Mouse (Mus musculus) E14TG2a.4 (cell line): ENCODE measurements at regions not wholly inside any gene's neighbourhood (a gene's known extent, or its start where the extent isn't known, plus 50 kb on each side); places are given as distances from the start of the nearest gene placed in this dataset.

Experiments
- H3K27me3 ChIP-seq: 2 replicates; pipeline ENCODE4 v1.6.1; 2014; ENCODE audit warnings: low read length, control low read depth; ENCODE audit not compliant: insufficient read depth
- H3K36me3 ChIP-seq: 2 replicates; pipeline ENCODE4 v1.6.1; 2014; ENCODE audit warnings: low read length, control low read depth; ENCODE audit not compliant: insufficient read depth
- H3K4me1 ChIP-seq: replicated peaks from 2 replicates; pipeline ENCODE4 v1.6.1; 2014; ENCODE audit warnings: low read depth, low read length, control low read depth
- H3K4me3 ChIP-seq: replicated peaks from 2 replicates; pipeline ENCODE4 v1.5.1; 2014; ENCODE audit warnings: mild to moderate bottlenecking, low read length
- H3K9me3 ChIP-seq: 2 replicates; pipeline ENCODE4 v1.6.1; 2014; ENCODE audit warnings: low read length, control low read depth
- CTCF ChIP-seq: conservative IDR thresholded peaks from 2 replicates; pipeline ENCODE4 v1.5.1; 2014; ENCODE audit warnings: low read length
- NANOG ChIP-seq: IDR thresholded peaks from 2 replicates; pipeline ENCODE4 v1.6.1; 2014; ENCODE audit warnings: borderline replicate concordance, low read length, mixed read lengths
- POU5F1 ChIP-seq: IDR thresholded peaks from 2 replicates; pipeline ENCODE4 v1.6.1; 2014; ENCODE audit warnings: low read length, borderline replicate concordance

DNA sequence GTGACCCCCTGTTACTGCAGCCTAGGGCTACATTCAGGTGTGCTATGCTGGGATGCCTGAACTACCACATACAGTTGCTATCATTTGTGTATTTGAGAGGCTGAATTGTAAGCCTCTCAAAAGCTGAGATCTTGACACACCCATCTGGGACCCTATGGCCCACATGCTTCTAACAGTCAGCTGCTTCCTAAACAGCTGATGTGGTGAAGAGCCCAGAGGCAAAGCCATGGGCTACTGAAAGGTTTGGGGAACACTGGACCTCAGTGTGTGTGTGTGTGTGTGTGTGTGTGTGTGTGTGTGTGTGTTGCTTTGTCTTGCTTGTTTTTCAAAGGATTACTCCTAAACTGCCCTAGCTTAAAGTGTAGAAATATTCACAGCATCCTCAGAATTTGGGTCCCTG is 75.0 kb downstream of the Lbh start:
- Histone ChIP-seq H3K27me3 (0 out of 2 replicates have a peak, but pooled peaks cover 3% of the 10 kb centered on the region), H3K9me3 (no peaks in the 10 kb centered on the region), H3K4me1 (no peaks in the 10 kb centered on the region), H3K36me3 (no peaks in the 10 kb centered on the region), H3K4me3 (no peak overlapping the region)
- TF ChIP-seq CTCF = no peak
- no peak for TF ChIP-seq NANOG
- TF ChIP-seq POU5F1 = no peak

DNA sequence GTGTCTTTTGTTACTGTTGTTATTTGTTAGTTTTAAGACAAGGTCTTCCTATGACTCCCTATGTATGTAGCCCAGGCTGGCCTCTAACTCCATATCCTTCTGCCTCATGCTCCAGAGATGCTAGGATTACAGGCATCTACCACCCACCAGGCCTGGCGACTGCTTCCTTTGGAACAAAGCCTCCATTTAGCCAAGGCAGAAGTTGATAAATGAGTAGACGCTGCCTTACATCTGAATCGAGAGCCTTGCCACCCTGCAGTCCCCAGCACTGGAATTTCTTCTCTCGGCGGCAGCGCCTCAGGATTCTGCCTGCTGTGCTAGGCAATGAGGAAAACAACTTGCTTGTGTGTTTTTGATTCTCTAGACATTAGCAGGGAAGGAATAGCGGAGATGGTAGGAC is 75.5 kb downstream of the Lbh start:
- no peaks in the 10 kb centered on the region for H3K36me3 ChIP-seq
- H3K4me1 ChIP-seq = no peaks in the 10 kb centered on the region
- TF ChIP-seq CTCF (no peak), POU5F1 (no peak), NANOG (no peak)
- no peaks in the 10 kb centered on the region for H3K9me3 ChIP-seq
- H3K27me3 ChIP-seq = 0 out of 2 replicates have a peak, but pooled peaks cover 3% of the 10 kb centered on the region
- no peak overlapping the region for H3K4me3 ChIP-seq

DNA sequence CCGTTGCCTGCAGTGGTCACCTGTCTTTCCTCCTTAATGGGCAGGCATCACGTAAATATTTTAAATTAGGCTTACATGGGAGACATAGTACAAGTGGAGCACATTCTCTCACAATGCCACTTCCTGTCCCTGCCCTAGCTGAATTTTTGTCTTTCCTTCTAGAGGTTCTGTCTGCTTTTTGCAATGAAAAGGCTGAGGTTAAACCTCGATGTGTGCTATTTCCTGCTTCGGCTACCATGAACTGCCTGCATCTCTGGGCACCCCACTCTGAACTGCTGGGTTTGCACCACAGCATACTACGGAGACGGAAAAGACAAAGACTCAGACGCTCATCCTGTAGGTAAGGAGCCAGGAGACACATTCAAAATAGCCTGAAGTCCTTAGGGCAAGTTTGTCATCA is 78.4 kb downstream of the Lbh start:
- Histone ChIP-seq H3K27me3 (no peaks in the 10 kb centered on the region), H3K4me3 (no peak overlapping the region), H3K4me1 (no peaks in the 10 kb centered on the region), H3K36me3 (no peaks in the 10 kb centered on the region), H3K9me3 (no peaks in the 10 kb centered on the region)
- TF ChIP-seq CTCF (no peak), NANOG (no peak), POU5F1 (no peak)

DNA sequence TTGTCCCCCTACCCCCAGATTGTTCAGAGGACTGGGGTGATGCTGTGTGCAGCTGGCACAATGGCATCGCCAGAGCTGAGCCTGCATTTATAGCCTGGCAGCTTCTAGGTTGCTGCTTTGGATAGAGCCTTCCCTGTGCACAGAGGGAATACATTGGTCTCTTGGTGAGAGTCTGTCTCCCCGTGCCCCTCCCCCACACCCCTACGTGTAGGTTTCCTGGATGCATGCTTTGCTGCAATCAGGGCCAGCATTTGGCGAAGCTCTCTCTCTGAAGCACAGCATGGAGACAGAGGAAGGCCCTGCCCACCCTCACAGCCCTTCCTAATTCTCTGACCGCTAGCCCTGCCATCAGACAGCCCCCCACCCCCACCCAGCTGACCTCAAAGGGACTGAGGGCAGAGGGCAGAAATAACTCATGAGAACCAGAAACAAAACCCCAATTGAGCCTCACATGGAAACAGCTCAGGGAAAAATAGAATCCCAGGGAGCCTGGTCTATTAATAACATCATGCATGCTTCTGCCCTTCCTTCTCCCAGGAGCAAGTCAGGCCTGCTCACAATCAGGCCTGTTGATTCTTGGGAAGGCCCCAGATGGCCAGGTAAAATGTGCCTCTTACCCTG is 79.3 kb downstream of the Lbh start:
- Histone ChIP-seq H3K36me3 (no peaks in the 10 kb centered on the region), H3K4me3 (no peak overlapping the region), H3K4me1 (no peaks in the 10 kb centered on the region), H3K9me3 (no peaks in the 10 kb centered on the region), H3K27me3 (no peaks in the 10 kb centered on the region)
- no peak for TF ChIP-seq POU5F1
- TF ChIP-seq CTCF = no peak
- TF ChIP-seq NANOG = no peak

DNA sequence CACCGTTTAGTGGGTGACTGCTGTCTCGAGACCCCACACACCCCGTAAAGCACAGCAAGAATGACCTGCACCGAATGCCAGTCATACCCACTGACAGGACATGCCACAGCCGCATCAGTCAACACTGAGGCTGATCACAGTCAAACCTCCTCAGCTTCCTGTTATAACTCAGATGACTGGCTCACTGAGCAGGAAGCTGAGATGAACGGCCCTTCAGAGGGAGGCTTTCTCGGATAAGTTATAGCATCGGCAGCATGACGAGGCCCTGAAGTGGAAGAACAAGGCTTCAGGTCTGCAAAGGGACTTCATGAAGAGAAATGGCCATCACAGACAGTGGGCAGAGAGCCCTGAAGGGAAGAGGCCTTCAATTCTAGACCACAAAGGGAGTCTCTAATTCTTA is 87.0 kb downstream of the Lbh start:
- Histone ChIP-seq H3K36me3 (no peaks in the 10 kb centered on the region), H3K4me1 (no peaks in the 10 kb centered on the region; the same call in 1 of the 2 replicates), H3K4me3 (no peak overlapping the region), H3K27me3 (no peaks in the 10 kb centered on the region), H3K9me3 (no peaks in the 10 kb centered on the region)
- TF ChIP-seq POU5F1 (no peak), CTCF (no peak), NANOG (no peak)

DNA sequence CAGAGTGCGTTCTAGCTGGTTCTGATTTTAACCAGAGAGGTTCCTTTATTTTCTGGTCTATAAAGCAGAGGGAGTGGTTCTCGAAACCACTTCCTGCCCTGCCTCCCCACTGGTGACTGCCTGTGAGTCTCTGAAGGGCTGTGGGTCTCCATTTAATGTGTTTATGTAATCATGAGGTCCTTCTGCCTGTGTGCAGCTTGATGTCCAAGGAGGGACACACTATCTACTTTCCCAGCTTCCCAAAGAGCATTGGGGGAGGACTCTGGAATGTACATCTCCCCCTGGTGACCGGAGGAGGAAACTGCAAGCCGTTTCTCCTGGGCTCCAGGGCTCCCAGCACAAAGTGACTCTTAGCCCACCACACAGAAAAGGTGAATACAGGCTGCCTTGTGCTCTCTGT is 90.8 kb downstream of the Lbh start:
- no peaks in the 10 kb centered on the region for H3K27me3 ChIP-seq
- H3K36me3 ChIP-seq = no peaks in the 10 kb centered on the region
- no peaks in the 10 kb centered on the region; the same call in 1 of the 2 replicates for H3K4me1 ChIP-seq
- no peak overlapping the region for H3K4me3 ChIP-seq
- TF ChIP-seq POU5F1 (no peak), NANOG (no peak), CTCF (peak; percentile 84)
- peaks cover 5% of the 10 kb centered on the region for H3K9me3 ChIP-seq

DNA sequence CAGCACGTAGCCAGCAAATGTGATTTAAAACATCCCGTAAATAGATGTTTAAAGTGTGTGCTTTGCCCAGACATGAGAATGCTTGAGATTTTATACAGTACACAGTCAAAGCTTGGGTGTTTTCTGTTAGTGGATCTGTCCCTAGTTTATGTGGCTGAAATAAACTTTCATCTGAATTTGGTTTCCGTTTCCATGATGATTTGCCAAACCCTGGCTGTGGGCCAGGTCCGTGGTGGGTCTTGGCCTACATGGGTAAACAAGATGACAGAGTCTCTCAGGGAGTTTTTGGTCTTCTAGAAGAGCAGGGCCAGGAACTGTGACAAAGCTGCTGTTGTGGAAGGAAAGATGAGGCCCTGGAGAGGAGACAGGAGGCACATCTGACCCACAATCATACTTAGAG is 91.9 kb downstream of the Lbh start:
- Histone ChIP-seq H3K27me3 (no peaks in the 10 kb centered on the region), H3K36me3 (no peaks in the 10 kb centered on the region), H3K4me3 (no peak overlapping the region), H3K4me1 (no peaks in the 10 kb centered on the region; the same call in 1 of the 2 replicates), H3K9me3 (peaks cover 5% of the 10 kb centered on the region)
- TF ChIP-seq POU5F1 = no peak
- TF ChIP-seq CTCF = no peak
- TF ChIP-seq NANOG = no peak

DNA sequence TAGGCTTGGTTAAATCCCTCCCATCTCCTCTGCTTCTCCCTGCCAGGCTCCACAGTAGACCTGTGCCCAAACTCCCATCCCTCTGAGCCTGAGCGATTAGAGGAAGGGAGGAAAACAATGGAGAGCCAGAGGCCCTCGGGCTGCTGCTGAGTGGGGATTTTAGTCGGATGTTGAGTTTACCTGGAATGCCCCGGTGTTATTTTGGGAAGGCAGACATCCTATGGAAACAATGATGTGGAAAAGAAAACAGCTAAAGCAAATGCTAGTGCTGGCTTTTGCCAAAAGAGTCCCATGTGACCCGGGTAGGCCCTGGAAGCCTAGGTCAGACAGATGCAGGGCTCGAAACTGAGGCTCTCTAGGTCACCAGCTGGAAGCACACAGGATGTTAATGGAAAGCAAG is 94.3 kb downstream of the Lbh start:
- Histone ChIP-seq H3K4me3 (no peak overlapping the region), H3K27me3 (no peaks in the 10 kb centered on the region), H3K9me3 (peaks cover 5% of the 10 kb centered on the region), H3K4me1 (no peaks in the 10 kb centered on the region; the same call in 1 of the 2 replicates), H3K36me3 (no peaks in the 10 kb centered on the region)
- TF ChIP-seq NANOG (no peak), POU5F1 (no peak), CTCF (no peak)

DNA sequence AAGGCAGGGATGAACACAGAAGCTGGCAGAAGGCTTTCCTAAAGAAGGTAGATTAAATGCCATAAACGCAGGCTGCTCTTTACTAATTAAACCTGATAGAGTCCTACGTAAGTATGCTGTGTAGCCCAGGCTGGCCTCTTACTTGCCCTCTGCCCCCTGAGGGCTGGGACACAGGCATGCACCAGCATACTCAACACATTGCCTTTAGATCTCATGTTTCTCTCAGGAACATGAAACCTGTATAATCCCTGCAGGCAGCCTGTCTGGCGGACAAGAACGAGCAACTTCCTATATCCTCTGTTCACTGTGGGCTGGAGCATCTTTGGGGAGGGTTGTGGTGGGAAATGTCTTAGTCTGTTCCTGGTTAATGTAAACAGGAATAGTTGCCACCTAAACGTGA is 94.8 kb upstream of the Lclat1 start:
- Histone ChIP-seq H3K4me3 (no peak overlapping the region), H3K36me3 (no peaks in the 10 kb centered on the region), H3K9me3 (peaks cover 5% of the 10 kb centered on the region), H3K27me3 (no peaks in the 10 kb centered on the region), H3K4me1 (no peaks in the 10 kb centered on the region; the same call in 1 of the 2 replicates)
- TF ChIP-seq POU5F1 = no peak
- TF ChIP-seq CTCF = no peak
- TF ChIP-seq NANOG = no peak
